Mouse (Mus musculus) kidney, adult 2 months (tissue): ENCODE results near the gene Plac1.

Source experiments
- CTCF ChIP-seq: fragments of 200-500 bp; conservative IDR thresholded peaks from 2 replicates; pipeline ENCODE4 v1.5.1; 2011; ENCODE audit warnings: low read depth, mild to moderate bottlenecking, control low read depth, low read length, moderate library complexity, mixed read lengths; ENCODE audit not compliant: insufficient read depth, insufficient read length
- POLR2A ChIP-seq: fragments of 200-500 bp; IDR thresholded peaks from one replicate; pipeline ENCODE4 v1.6.1; 2011; ENCODE audit warnings: low read depth, low read length, control low read depth

- TF ChIP-seq POLR2A (no peak), CTCF (no peak)
Observed at GRCm38 (mm10) chrX:53118019-53118418, 121.9 kb downstream of the Plac1 start.
